Mouse (Mus musculus) urinary bladder, postnatal 25 days (tissue): ENCODE results near the gene Fmo6.

Source experiments
- DNase-seq: peaks from one replicate; pipeline ENCODE4 v3.0.0; 2022; ENCODE audit warnings: low spot score

Fmo6 gene

DNA sequence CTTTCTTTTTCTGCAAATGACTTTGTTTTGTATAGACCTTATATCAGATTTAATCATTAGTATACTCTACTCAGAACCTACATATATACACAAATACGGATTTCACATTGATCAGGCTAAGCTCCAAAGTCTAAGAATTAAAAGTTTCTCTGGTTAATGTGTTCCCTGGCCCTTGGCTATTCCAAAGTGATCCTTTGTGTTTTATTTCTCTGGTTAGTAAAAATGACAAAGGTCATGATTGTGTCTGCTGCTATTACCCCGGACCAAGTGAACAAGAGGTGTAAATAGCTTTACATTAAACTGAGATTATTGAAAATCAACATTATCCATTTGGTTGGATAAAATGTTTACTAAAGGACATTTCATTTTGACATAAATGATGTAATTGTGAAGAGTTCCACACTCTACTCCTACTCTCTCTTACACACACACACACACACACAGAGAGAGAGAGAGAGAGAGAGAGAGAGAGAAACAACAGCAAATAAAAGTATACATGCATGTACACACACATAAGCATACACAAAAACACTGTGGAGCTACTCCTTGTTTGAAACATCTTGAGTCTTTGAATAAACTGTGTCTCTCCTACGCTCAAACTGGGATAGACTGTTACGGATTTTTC, 22.3 kb downstream of the Fmo6 start:
- DNase-seq: no peak

DNA sequence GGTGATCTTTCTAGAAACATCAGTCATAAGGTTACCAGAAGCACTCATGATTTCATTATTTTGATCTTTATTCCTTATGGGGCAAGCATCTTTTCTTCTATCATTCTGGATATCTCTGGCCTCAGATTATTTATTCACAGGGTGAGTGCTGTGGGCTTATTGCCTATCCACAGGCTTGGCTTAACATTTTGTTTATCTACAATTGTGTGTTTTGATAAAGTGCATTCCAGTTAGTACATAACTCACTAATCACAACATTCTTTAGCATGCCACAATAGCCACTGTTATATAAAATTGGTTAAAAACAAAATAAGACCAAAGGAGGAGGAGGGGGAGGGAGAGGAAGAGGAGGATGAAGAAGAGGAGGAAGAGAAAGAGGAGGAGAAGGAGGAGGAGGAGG, 25.2 kb downstream of the Fmo6 start:
- no peak for DNase-seq

DNA sequence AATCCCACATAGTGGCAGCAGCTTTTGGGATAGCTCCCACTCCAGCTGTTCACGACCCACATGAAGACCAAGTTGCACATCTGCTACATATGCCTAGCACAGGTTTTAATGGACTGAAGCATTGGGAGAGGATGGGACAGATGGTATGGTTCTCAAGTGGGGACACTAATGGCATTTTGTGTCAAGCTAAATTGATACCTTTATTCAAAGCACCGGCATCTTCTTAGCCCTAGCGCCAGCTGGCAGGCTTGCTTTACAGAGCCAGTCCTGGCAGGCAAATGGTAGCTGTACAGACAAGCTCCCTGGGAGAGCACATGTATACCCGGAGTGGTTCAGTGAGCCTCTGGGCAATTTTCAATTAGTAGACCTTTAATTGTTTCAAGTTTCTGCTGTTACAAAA, 35.4 kb downstream of the Fmo6 start:
- no peak for DNase-seq

DNA sequence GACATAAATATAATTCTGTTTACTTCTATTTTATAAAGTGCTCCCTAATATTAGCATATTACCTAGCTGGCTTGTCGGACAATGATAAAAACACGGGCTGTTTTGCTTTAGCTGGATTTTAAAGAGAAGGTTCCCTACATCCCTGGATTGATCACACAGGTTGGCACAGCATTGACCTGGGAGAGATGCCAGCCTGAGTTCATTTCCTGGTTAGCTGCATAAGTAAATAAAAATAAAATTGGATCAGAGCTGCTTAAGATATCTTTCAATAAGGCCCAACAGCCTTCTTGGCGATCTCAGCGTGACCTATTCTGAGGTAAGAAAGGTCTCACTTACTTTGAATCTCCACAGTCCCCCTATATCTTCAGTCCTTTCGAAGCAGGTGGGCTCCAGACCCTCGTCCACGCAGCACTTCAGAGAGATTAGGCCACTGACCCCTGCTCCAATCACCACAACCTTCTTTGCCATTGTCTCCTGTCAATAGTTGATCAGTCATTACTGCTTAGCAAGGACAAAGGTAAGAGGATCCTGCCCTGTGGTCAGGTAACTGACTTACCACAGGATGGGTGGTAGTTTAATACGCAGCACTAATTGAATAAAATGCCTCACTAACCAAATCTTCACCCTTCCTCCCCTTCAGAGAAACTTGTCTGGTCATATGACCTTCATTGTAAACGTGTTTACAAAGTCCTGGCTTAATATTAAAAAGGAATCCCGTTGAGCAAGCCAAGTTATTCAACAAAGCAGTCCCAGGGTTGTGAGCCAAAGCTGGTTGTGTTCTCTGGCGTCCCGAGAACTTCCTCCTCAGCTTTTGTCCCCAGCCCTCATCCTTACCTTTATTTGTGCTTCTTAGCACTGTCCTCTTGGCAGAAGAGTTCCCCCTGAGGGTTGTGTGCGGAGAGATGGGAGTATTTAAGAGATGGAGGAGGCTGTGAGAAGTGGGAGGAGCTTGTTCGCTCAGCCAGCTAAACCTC, 39.2 kb downstream of the Fmo6 start, which contains the start of gene Fmo2:
TSS of gene Fmo2 (minus strand) at position 889 of the 974 bp plus-strand sequence.
- peak; percentile 18 for DNase-seq

DNA sequence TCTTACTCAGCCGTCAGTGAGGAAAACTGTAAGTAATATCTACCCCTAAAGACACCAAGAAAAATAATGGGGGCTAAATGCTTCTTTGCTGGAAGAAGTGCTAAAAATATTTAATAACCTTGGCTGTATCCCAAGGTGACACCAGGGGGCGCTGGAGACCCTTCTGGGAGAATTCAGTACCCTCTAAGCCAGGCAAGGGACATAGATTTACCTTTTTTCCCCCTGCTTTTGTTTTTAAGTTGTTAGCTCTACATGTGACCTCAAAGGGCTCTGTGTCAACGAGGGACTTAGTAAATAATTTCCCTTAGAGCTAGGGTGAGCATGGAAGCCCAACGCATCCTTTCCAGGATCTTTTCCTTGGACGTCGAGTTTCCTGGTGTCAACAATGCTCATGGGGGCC, 41.4 kb downstream of the Fmo6 start:
- peak; percentile 83 for DNase-seq

DNA sequence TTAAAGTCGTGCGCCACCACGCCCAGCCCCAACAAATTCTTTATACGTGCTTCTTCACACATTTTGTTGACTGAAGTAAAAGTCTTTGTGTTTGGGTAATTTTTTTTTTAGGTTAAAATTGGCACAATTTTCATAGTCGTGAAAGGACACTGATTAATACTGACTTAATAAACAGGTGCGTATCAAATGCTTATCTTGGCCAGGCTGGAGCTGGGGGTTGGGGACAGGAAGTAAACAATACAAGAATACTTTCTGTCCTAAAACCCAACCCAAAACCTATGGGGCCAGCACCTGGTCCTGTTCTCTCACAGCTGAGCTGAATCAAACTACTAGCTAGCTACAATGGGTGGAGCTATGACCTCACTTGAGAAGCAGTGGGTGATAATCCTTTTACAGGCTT, 44.3 kb downstream of the Fmo6 start:
- DNase-seq: no peak

DNA sequence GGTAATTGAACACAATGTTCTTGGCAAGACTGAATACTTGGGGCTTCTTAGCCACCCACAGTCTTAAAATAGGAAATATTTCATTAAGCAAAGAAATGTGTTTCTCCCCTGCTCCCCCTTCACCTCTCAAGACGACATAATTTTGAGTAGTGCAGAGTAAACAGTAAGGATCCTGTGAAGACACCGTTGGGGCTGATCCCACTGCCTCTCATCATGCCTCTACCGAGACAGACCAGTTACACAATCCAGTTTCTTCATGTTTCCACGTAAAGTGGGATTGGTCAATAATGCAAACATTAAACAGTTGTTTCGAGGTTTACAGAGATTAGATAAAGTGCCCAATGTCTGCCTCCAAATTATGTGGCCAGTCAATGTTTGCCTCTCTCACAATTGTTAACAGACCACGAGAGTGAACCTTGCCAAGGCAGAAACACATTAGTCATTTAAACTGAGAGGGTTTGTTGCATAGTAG, 45.3 kb downstream of the Fmo6 start:
- DNase-seq: no peak

DNA sequence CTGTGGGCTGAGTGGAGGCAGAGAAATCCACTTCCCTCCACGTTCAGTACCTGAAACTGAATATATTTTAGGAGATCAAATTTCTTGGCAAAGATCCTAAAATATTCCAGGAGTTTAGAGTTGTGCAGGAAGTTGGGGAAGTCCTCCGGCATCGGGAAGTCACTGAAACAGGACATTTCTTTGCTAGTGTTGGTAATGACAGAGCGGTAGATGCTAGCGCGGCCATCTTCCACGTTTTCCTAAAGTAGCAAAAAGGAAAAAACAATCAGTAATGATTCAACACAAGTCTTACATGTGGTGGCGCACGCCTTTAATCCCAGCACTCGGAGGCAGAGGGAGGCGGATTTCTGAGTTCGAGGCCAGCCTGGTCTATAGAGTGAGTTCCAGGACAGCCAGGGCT, 48.7 kb downstream of the Fmo6 start:
- no peak for DNase-seq

DNA sequence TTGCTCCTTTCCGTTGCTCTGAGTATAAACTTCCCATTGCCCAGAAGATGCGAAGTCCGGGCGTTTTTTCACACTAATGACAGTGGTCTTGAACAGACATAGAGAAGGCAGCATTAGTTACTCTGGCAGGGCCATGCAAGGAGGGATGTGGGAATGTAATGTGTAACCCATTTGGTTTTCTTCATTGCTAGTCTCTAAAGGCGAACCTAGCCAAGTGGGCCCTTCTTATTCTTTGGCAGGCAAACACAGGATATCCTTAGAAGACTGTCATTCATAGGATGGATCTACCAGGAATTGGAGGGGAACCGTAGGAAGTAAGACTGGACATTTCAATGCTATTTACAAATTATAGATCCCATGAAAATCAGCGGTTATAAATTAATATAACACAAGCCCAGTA, 49.7 kb downstream of the Fmo6 start:
- DNase-seq: no peak

DNA sequence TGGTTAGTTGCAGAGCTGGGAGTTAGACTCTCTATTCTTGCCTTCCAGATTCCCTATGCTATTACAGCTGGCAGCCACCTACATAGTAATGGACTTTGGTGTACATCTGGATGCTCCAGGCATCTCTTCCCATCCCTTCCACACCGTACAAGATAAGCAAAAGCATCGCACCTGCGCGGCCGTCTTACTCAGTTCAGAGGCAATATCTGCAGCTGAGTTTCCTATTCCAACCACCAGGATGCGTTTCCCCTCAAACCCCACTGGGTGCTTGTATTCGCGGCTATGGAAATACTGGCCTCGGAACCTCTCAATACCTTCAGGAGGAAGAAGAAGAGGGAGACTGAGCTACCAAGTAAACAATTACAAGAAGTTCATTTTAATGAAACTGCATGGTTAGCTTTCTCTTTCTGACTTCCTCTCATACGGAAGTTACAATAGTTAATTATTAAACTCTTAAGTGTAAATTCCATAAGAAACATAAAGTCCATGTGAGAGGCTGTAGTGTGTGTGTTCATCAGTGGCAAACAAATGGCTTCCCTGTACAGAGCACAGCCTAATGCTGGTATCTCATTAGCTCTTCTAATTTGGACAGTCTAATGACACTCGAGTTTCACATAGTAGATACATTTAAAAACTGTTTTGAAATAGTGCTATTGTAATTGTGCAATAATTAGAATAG, 51.0 kb downstream of the Fmo6 start:
- no peak for DNase-seq

DNA sequence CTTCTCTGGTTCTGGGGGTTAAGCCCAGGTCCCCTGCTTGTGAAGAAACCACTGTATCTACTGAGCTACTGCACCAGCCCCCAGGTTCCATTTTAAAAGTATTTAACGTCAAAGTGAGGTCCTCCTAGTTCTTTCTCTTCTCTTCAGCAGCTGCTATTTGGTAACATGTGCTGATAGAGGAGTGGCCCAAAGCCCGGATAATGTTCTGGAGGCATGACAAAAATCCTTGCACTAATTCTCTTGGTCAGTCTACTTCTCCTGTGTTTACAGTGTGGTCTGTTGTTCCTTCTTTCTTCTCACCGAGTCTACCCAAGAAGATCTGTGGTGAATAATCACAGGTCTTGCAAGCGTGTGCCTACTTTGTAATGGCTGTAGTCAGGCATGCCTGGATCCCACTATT, 54.6 kb downstream of the Fmo6 start:
- DNase-seq: no peak

DNA sequence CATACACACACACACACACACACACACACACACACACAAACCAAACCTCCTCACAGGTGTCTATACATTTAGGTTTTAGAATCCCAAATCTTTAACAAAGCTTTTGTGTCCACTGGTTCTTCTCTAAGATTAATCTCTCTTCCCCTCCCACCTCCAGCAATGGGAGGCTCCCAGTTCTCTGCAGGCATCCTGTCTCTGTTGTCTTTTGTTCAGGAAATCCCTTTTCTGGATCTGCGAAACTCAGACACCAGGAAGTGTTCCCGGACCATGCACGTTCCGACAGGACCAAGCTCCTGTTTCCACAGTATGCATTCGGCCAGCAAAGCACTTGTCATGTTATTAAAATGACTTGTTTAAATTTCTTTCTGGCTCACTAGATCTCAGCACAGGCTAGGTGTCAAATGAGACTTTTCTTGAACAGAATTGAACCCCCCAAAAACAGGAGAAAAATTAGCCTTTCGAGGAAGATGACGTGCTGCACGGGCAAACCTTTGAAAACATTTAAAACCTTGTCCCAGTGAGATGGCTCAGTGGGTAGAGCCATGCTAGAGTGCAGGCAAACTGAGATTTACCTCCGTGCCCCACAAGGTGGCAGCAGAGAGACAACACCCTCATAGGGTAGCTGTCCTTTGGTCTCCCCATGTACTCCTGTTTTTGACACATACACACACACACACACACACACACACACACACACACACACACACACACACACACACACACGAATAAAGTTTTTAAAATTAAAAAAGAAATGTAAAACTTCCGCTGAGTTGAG, 57.5 kb downstream of the Fmo6 start:
- DNase-seq: peak; percentile 59

DNA sequence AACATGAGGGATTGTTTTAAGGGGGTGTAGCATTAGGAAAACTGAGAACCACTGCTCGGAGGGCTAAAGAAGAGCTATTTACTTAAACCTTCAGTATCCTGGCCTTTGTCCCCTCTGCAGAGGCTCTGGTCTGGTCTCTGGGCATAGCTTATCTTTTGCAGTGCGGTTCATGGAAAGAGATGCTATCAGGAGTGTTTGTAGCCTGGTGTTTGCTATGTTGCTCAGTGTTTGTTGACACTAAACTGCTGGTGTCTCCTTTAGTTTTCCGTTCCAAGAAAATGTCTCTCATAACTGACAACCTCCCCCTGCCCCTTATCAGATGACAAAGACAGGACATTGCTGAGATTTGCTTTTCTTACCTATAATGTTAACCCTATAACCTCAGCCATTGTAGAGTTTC, 62.2 kb downstream of the Fmo6 start:
- DNase-seq: no peak

DNA sequence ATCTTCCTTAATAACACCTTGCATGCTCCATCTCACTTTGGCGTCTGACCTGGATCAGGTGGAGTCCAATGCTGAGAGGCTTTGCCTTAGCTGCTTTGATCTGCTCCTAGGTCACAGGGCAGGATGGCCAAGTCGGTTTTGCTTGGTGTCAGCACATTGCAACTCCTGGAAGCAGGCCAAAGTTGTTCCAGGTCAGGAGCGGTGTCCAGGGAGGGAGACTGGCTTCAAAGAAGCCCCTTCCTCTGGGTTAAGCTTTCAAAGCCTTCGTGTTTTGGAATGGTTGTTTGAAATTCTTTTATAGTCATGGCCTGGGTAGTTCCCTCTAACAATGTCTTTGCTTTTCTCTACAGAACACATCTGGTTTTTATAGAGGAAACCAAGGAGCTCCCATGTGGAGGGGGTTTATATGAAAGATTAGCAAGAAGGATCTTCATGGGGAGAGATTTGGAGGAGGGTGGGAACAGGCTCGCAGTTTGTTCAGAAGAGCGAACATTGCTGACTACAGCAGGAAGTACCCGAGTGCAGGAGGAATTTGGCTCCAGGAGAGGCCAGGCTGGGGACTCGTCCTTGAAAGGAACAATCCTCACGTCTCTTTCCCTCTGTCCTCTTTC, 65.5 kb downstream of the Fmo6 start:
- DNase-seq: no peak

DNA sequence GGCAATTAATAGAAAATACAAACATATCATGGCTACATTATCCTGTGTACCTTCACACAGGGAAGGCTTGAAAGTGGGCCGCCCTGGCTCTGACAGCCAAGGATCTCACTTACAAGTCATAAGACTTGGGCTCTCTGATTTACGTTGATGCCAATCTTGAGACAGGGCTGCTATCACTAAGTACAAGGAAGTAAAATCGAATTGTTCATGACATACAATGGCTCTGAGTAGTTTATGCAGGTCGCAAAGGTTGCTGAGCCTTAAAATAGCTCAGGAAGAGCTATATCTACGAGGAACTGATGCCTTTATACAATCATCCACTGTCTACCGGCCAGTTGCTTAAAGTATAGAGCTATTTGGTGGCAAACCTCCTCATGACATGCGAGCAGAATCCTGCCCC, 66.3 kb downstream of the Fmo6 start:
- DNase-seq: no peak

DNA sequence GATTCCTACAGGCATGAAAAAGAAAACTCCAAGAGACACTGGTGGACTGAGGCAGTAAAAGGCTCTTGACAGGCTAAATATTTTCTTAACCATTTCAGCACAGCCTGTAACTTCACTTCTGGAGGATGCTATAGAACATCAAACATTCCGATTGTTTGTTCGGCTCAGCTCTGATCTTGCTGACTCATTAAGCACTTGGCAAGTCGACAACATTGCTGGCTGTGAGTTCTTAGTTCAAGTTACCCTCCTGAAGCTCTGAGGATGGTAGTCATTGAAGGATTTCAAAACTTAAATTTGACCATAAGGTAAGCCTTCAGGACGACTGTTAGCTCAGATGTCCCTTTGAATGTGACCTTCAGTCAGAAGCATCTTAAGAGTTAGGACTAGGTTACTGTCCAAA, 69.9 kb downstream of the Fmo6 start:
- no peak for DNase-seq
